Mouse (Mus musculus): ENCODE results near the gene Kcnq4. TPM values are rescaled to one million over a fixed set of nuclear protein-coding genes. Genes with fewer than 3 reads are reported as not detected.

The Kcnq4 gene
- polyA plus RNA-seq, 1 experiment from 2014 or later: 3.9 TPM

GRCm38 (mm10) chr4:120741303-120741702 lies 7.1 kb downstream of the Kcnq4 start:
- Histone ChIP-seq H3K27ac (ENCODE audit: low read length) (no peak overlapping the region), H3K9ac (replicated peaks; ENCODE audit: low read depth) (no peak overlapping the region), H3K4me1 (ENCODE audit: insufficient read depth, low read depth, low read length) (no peaks in the 10 kb centered on the region), H3K4me2 (replicated peaks; ENCODE audit: low read depth, low read length) (no peak overlapping the region), H3K36me3 (ENCODE audit: insufficient read depth, low read length) (no peaks in the 10 kb centered on the region), H3K27me3 (replicated peaks; ENCODE audit: insufficient read depth, low read length) (0 out of 2 replicates have a peak, but pooled peaks cover 5% of the 10 kb centered on the region), H3K9me3 (ENCODE audit: low read length) (no peaks in the 10 kb centered on the region), H3K4me3 (ENCODE audit: low read depth, low read length) (no peak overlapping the region)
- DNase-seq (ENCODE audit: low spot score) (no peak), ATAC-seq (peak; percentile 53)
- 71% methylated on average over 6 of the region's 6 CpGs for WGBS
- TF ChIP-seq CTCF (IDR thresholded peaks at IDR 0.05) (no peak), EP300 (IDR thresholded peaks at IDR 0.05) (no peak)

DNA sequence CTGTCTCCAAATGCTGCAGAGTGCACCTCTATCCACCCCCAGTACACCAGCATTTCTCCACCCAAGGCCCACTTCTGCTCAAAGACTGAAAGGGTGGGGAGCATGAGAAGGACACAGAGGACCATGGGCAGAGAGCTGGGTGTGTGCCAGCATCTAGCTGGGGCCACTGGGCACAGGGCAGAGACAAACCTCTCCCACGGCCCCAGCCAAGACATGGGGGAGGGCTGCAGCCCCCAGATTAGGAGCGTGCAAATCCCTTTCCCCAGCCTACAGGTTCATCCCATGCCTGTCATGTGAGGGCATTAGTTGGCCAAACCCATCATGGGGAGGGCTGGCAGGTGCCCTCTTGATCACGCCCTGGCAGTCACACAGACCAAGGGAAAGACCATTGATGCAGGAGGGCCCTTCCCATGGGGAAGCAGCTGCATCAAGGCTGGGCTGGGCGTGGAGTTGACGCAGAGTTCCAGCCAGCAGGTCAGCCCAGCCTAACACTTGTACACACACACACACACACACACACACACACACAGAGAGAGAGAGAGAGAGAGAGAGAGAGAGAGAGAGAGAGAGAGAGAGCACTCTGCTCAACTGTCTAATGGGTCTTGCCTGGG lies 14.3 kb downstream of the Kcnq4 start:
- no peak for ATAC-seq
- peaks cover 11% of the 10 kb centered on the region; the same call in 1 of the 2 replicates for H3K4me1 ChIP-seq (ENCODE audit: insufficient read depth, low read depth, low read length)
- peaks cover 7% of the 10 kb centered on the region; the same call in 1 of the 2 replicates for H3K27me3 ChIP-seq (replicated peaks; ENCODE audit: insufficient read depth, low read length)

GRCm38 (mm10) chr4:120732737-120733136 lies 15.7 kb downstream of the Kcnq4 start:
- no peaks in the 10 kb centered on the region for H3K36me3 ChIP-seq (ENCODE audit: insufficient read depth, low read length)
- H3K27ac ChIP-seq (ENCODE audit: low read length): no peak overlapping the region
- no peak overlapping the region for H3K4me3 ChIP-seq (ENCODE audit: low read depth, low read length)
- H3K4me1 ChIP-seq (ENCODE audit: insufficient read depth, low read depth, low read length): peaks cover 11% of the 10 kb centered on the region; the same call in 1 of the 2 replicates
- DNase-seq (ENCODE audit: low spot score) (no peak), ATAC-seq (no peak)
- H3K9me3 ChIP-seq (ENCODE audit: low read length): no peaks in the 10 kb centered on the region
- peaks cover 7% of the 10 kb centered on the region; the same call in 1 of the 2 replicates for H3K27me3 ChIP-seq (replicated peaks; ENCODE audit: insufficient read depth, low read length)
- 46% methylated on average over 6 of the region's 6 CpGs for WGBS
- TF ChIP-seq EP300 (IDR thresholded peaks at IDR 0.05): no peak
- TF ChIP-seq CTCF (IDR thresholded peaks at IDR 0.05): no peak
- H3K4me2 ChIP-seq (replicated peaks; ENCODE audit: low read depth, low read length): no peak overlapping the region
- no peak overlapping the region for H3K9ac ChIP-seq (replicated peaks; ENCODE audit: low read depth)

More for the DNA sequence above, 14.3 kb downstream of the Kcnq4 start:
- no peak for DNase-seq (ENCODE audit: low spot score)
- no peak overlapping the region for H3K9ac ChIP-seq (replicated peaks; ENCODE audit: low read depth)
- TF ChIP-seq CTCF (IDR thresholded peaks at IDR 0.05) (no peak), EP300 (IDR thresholded peaks at IDR 0.05) (no peak)
- WGBS: 66% methylated on average over 5 of the region's 5 CpGs
- H3K27ac ChIP-seq (ENCODE audit: low read length): no peak overlapping the region
- no peak overlapping the region for H3K4me3 ChIP-seq (ENCODE audit: low read depth, low read length)
- no peak overlapping the region for H3K4me2 ChIP-seq (replicated peaks; ENCODE audit: low read depth, low read length)
- no peaks in the 10 kb centered on the region for H3K9me3 ChIP-seq (ENCODE audit: low read length)
- H3K36me3 ChIP-seq (ENCODE audit: insufficient read depth, low read length): no peaks in the 10 kb centered on the region

GRCm38 (mm10) chr4:120731030-120731644 lies 17.3 kb downstream of the Kcnq4 start:
- no peak for TF ChIP-seq EP300 (IDR thresholded peaks at IDR 0.05)
- no peak for TF ChIP-seq CTCF (IDR thresholded peaks at IDR 0.05)
- peak; percentile 71 for DNase-seq (ENCODE audit: low spot score)
- peak overlapping the region; percentile 45 for H3K4me3 ChIP-seq (ENCODE audit: low read depth, low read length)
- peaks cover 11% of the 10 kb centered on the region; the same call in 1 of the 2 replicates for H3K4me1 ChIP-seq (ENCODE audit: insufficient read depth, low read depth, low read length)
- H3K9me3 ChIP-seq (ENCODE audit: low read length): no peaks in the 10 kb centered on the region
- WGBS: 2% methylated on average over 40 of the region's 40 CpGs
- H3K36me3 ChIP-seq (ENCODE audit: insufficient read depth, low read length): no peaks in the 10 kb centered on the region
- peaks cover 7% of the 10 kb centered on the region; the same call in 1 of the 2 replicates for H3K27me3 ChIP-seq (replicated peaks; ENCODE audit: insufficient read depth, low read length)
- H3K4me2 ChIP-seq (replicated peaks; ENCODE audit: low read depth, low read length): peak overlapping the region; percentile 94
- H3K9ac ChIP-seq (replicated peaks; ENCODE audit: low read depth): peak overlapping the region; percentile 36
- ATAC-seq: peak; percentile 85
- H3K27ac ChIP-seq (ENCODE audit: low read length): no peak overlapping the region

DNA sequence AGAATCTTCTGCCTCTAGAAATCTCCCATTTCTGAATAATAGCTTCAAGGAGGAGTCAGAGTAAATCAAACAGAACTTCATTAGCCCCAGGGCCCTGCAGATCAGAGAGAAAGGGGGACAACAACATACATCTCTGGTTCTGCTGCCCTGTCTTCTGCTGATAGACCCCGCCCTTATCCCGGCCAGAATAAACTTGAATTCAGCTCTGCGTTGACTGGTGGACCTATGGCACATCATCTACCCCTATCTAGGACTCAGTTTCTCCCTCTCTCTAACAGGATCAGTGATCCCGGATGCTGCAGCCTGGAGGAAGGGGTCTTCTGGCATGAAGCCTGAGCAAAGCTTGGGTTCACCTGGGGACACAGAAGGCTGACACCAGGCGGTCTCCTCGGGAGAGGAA lies 17.8 kb downstream of the Kcnq4 start:
- Histone ChIP-seq H3K36me3 (ENCODE audit: insufficient read depth, low read length) (no peaks in the 10 kb centered on the region), H3K4me3 (ENCODE audit: low read depth, low read length) (peak overlapping the region; percentile 45), H3K4me1 (ENCODE audit: insufficient read depth, low read depth, low read length) (peaks cover 11% of the 10 kb centered on the region; the same call in 1 of the 2 replicates), H3K9me3 (ENCODE audit: low read length) (no peaks in the 10 kb centered on the region), H3K27ac (ENCODE audit: low read length) (no peak overlapping the region), H3K9ac (replicated peaks; ENCODE audit: low read depth) (peak overlapping the region; percentile 36; the same call in 1 of the 2 replicates), H3K4me2 (replicated peaks; ENCODE audit: low read depth, low read length) (peak overlapping the region; percentile 94), H3K27me3 (replicated peaks; ENCODE audit: insufficient read depth, low read length) (peaks cover 7% of the 10 kb centered on the region; the same call in 1 of the 2 replicates)
- DNase-seq (ENCODE audit: low spot score) (no peak), ATAC-seq (no peak)
- WGBS: 21% methylated on average over 6 of the region's 6 CpGs
- TF ChIP-seq CTCF (IDR thresholded peaks at IDR 0.05): no peak
- no peak for TF ChIP-seq EP300 (IDR thresholded peaks at IDR 0.05)

DNA sequence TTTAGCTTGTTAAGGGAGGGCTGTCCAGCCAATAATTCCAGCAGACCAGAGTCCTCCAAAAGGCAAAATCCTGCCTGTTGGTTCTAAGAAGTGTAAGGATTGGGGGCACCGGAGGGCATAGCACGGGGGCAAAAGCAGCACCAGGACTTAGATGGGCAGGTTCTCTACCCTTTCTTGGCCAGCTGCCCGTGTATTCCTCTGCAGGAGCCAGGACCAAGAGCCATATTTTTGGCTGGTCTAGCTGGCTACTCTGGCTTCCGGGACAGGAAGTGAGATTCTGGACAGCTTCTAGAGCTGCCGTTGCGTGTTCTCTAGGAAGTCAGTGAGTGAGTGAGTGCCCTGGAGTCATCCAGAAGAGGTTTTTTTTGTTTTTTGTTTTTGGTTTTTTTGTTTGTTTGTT lies 18.3 kb downstream of the Kcnq4 start:
- Histone ChIP-seq H3K4me2 (replicated peaks; ENCODE audit: low read depth, low read length) (no peak overlapping the region), H3K36me3 (ENCODE audit: insufficient read depth, low read length) (no peaks in the 10 kb centered on the region), H3K4me3 (ENCODE audit: low read depth, low read length) (no peak overlapping the region), H3K9me3 (ENCODE audit: low read length) (no peaks in the 10 kb centered on the region), H3K27ac (ENCODE audit: low read length) (no peak overlapping the region), H3K9ac (replicated peaks; ENCODE audit: low read depth) (no peak overlapping the region), H3K27me3 (replicated peaks; ENCODE audit: insufficient read depth, low read length) (peaks cover 7% of the 10 kb centered on the region; the same call in 1 of the 2 replicates), H3K4me1 (ENCODE audit: insufficient read depth, low read depth, low read length) (peaks cover 11% of the 10 kb centered on the region; the same call in 1 of the 2 replicates)
- ATAC-seq: no peak
- peak; percentile 72 for DNase-seq (ENCODE audit: low spot score)
- TF ChIP-seq CTCF (IDR thresholded peaks at IDR 0.05) (no peak), EP300 (IDR thresholded peaks at IDR 0.05) (no peak)
- WGBS: 22% methylated on average over 6 of the region's 6 CpGs
